Mouse (Mus musculus) lung, embryonic 14.5 days (tissue): ENCODE measurements around the gene Nipbl. TPM values are rescaled to one million over a fixed set of nuclear protein-coding genes. Genes with fewer than 3 reads are reported as not detected.

Experiments used
- ATAC-seq: fragments of 200-750 bp; cut with Nextera tagmentation; 2 replicates; pipeline ENCODE4 v1.8.0; 2017; ENCODE audit warnings: mild to moderate bottlenecking, moderate TSS enrichment, moderate library complexity; ENCODE audit not compliant: insufficient read depth
- DNase-seq: peaks from one replicate; pipeline ENCODE4 v3.0.0-alpha.2; 2015
- H3K27ac ChIP-seq: fragments of 300-500 bp; sonication (generic); 2 replicates; pipeline ENCODE4 v1.5.1; 2014; ENCODE audit warnings: low read depth, mild to moderate bottlenecking, moderate library complexity
- H3K27me3 ChIP-seq: fragments of 300-500 bp; sonication (generic); 2 replicates; pipeline ENCODE4 v1.6.1; 2014; ENCODE audit warnings: low read length, control low read depth; ENCODE audit not compliant: insufficient read depth
- H3K36me3 ChIP-seq: fragments of 300-500 bp; sonication (generic); 2 replicates; pipeline ENCODE4 v1.6.1; 2014; ENCODE audit warnings: control low read depth; ENCODE audit not compliant: insufficient read depth
- H3K4me1 ChIP-seq: fragments of 300-500 bp; sonication (generic); 2 replicates; pipeline ENCODE4 v1.6.1; 2014; ENCODE audit warnings: antibody characterized with exemption, control low read depth; ENCODE audit not compliant: insufficient read depth
- H3K4me2 ChIP-seq: fragments of 300-500 bp; sonication (generic); 2 replicates; pipeline ENCODE4 v1.6.1; 2014; ENCODE audit warnings: mild to moderate bottlenecking
- H3K4me3 ChIP-seq: fragments of 300-500 bp; sonication (generic); 2 replicates; pipeline ENCODE4 v1.5.1; 2014; ENCODE audit warnings: low read depth, low read length
- H3K9ac ChIP-seq: fragments of 300-500 bp; sonication (generic); 2 replicates; pipeline ENCODE4 v1.6.1; 2014
- H3K9me3 ChIP-seq: fragments of 300-500 bp; sonication (generic); 2 replicates; pipeline ENCODE4 v1.6.1; 2016; ENCODE audit warnings: low read depth, low read length, control low read depth
- CTCF ChIP-seq: IDR thresholded peaks from 2 replicates; pipeline ENCODE4 v1.5.1; 2016; ENCODE audit warnings: antibody characterized with exemption, low read depth
- WGBS: fragments of 180-500 bp; shearing (Covaris S2); extraction: QIAGEN DNeasy Blood & Tissue Kit; methylation state at CpG from one replicate; pipeline ENCODE4 v1.1.7; 2014; 5-methylcytosine and 5-hydroxymethylcytosine counted together
- polyA plus RNA-seq: library from polyadenylated mRNA; unstranded; fragments of >200 nt; fragmentation: Nextera tagmentation; extraction: Ambion mirVana; gene quantifications from 2 replicates; pipeline ENCODE4 v1.2.1, GENCODE M21; 2014

Gene Nipbl
- polyA plus RNA-seq, 1 experiment from 2014 or later, result 23.3 TPM

DNA sequence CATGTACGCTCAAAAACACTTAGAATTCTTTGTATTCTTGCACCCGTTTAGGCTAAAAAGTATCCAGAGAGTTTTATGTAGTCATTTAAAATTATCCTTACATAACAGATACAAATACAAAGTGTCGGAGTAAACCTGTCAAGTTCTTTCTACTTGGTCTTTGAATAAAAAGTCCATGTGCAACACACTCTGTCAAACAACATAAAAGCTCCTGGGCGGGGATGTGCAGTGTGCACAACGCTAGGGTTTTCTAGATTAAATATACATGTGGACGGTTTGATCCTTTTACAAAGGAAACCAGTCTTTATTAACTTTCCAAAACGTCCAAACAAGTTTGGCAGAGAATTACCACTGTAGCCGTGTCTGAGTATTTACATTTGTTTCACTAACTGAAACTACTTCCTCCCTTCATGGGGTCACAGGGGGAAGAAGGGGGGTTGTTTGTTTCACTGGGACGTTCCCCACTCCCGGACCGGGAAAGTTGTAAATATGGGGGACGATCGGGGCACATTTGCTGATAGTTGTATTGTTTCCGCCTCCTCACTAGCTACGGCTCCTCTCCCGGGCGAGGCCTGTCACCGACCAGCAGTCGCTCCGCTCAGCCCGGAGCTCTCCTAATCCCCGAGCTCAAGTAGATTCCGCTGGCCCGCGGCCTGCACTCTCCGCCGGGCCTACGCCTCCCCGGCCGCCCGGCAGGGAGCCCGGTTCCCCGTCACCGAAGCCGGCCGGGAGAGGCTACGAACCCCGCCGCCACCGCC is 916 bp downstream of the Nipbl start:
- no peak for TF ChIP-seq CTCF
- WGBS, result under 1% methylated on average over 40 of the region's 40 CpGs
- ATAC-seq, result peak; percentile 50
- Histone ChIP-seq H3K36me3 (no peaks in the 10 kb centered on the region), H3K9ac (peak overlapping the region; percentile 99), H3K27me3 (no peaks in the 10 kb centered on the region), H3K4me1 (no peaks in the 10 kb centered on the region; the same call in 1 of the 2 replicates), H3K9me3 (no peaks in the 10 kb centered on the region), H3K27ac (peak overlapping the region; percentile 100), H3K4me3 (peak overlapping the region; percentile 92), H3K4me2 (peak overlapping the region; percentile 88)
- DNase-seq, result peak; percentile 75

DNA sequence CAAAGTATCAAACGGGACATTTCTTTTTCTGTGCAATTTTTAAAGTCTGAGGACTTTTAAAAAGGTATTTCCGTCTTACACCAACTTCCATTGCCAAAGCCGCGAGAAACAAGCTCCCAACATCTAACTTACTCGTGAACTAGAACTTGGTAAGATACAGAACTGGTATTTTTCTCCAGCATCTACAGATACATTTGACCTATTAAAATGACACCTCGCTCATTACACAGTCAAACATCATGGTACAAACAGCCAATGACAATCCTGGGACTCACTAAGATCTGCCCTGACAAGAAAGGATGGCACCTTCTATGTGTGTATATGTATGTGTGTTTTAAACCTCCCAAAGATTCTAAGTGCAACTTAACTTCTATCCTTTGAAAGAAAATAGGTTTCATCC is 1.5 kb downstream of the Nipbl start:
- peak overlapping the region; percentile 100; the same call in 1 of the 2 replicates for H3K27ac ChIP-seq
- under 1% methylated on average over 6 of the region's 6 CpGs for WGBS
- no peaks in the 10 kb centered on the region; the same call in 1 of the 2 replicates for H3K4me1 ChIP-seq
- DNase-seq (peak; percentile 33), ATAC-seq (no peak)
- no peaks in the 10 kb centered on the region for H3K36me3 ChIP-seq
- no peak for TF ChIP-seq CTCF
- H3K27me3 ChIP-seq, result no peaks in the 10 kb centered on the region
- peak overlapping the region; percentile 92 for H3K4me3 ChIP-seq
- H3K4me2 ChIP-seq, result peak overlapping the region; percentile 88
- peak overlapping the region; percentile 99 for H3K9ac ChIP-seq
- no peaks in the 10 kb centered on the region for H3K9me3 ChIP-seq

DNA sequence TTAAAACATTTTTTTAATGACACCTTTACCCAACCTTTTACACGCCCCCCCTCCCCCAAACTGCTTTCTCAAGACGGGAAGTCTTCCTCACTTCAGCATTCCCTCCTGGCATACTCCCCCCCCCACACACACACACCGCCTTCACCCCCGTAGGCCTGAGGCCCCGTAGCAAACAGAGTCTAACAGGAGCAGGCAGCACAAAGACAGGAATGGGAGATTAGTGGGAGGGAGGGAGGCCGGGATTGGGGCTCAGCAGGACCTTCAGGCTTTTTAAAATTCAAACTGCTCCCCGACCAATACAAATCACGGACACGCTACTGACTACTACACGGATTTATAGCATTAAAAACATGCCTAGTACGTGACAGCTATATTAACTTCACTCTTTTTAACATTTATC is 2.1 kb downstream of the Nipbl start:
- H3K9ac ChIP-seq, result peak overlapping the region; percentile 99
- TF ChIP-seq CTCF, result no peak
- peak; percentile 45 for DNase-seq
- peak overlapping the region; percentile 26; the same call in 1 of the 2 replicates for H3K27ac ChIP-seq
- H3K4me1 ChIP-seq, result no peaks in the 10 kb centered on the region; the same call in 1 of the 2 replicates
- H3K9me3 ChIP-seq, result no peaks in the 10 kb centered on the region
- under 1% methylated on average over 11 of the region's 11 CpGs for WGBS
- H3K36me3 ChIP-seq, result no peaks in the 10 kb centered on the region
- H3K4me2 ChIP-seq, result peak overlapping the region; percentile 88
- peak overlapping the region; percentile 92 for H3K4me3 ChIP-seq
- no peak for ATAC-seq
- no peaks in the 10 kb centered on the region for H3K27me3 ChIP-seq

DNA sequence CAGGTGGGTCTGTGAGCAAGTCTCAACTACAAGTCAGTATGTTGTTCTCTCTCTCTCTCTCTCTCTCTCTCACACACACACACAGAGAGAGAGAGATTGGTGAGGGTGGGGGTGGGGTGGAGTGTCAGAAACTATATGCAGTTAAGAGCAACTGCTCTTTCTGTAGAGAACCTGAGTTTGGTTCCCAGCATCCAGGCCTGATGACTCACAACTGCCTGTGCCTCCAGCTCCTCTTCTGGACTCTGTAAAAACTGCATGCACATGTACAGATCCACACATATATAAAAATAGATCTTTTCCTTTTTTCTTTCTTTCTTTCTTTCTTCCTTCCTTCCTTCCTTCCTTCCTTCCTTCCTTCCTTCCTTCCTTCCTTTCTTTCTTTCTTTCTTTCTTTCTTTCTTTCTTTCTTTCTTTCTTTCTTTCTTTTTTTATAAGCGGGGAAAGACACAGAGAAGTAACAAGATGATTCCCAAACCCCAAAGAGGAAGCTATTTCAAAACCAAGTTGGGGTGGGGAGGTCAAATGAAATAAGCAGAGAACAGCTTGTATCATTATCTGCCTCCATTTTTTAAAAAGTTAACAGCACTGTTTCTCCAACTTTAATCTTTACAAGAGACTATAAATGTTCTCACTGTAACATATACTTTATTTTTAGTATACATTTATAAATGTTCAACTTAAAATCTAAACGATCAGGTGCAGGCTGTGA is 10.9 kb downstream of the Nipbl start:
- H3K9ac ChIP-seq, result no peak overlapping the region
- H3K4me3 ChIP-seq, result no peak overlapping the region
- WGBS, result 83% methylated on average over 2 of the region's 2 CpGs
- H3K27ac ChIP-seq, result no peak overlapping the region
- ATAC-seq (no peak), DNase-seq (no peak)
- H3K27me3 ChIP-seq, result no peaks in the 10 kb centered on the region
- H3K9me3 ChIP-seq, result no peaks in the 10 kb centered on the region
- no peak overlapping the region for H3K4me2 ChIP-seq
- H3K36me3 ChIP-seq, result no peaks in the 10 kb centered on the region
- TF ChIP-seq CTCF, result no peak
- no peaks in the 10 kb centered on the region for H3K4me1 ChIP-seq

- H3K4me1 ChIP-seq, result no peaks in the 10 kb centered on the region
- TF ChIP-seq CTCF, result no peak
- no peaks in the 10 kb centered on the region for H3K9me3 ChIP-seq
- WGBS, result 81% methylated on average over 2 of the region's 2 CpGs
- no peak overlapping the region for H3K4me3 ChIP-seq
- no peak overlapping the region for H3K4me2 ChIP-seq
- H3K9ac ChIP-seq, result no peak overlapping the region
- ATAC-seq (no peak), DNase-seq (no peak)
- H3K27ac ChIP-seq, result no peak overlapping the region
- no peaks in the 10 kb centered on the region for H3K36me3 ChIP-seq
- H3K27me3 ChIP-seq, result no peaks in the 10 kb centered on the region
Observed at GRCm38 (mm10) chr15:8432534-8432933, 11.7 kb downstream of the Nipbl start.

DNA sequence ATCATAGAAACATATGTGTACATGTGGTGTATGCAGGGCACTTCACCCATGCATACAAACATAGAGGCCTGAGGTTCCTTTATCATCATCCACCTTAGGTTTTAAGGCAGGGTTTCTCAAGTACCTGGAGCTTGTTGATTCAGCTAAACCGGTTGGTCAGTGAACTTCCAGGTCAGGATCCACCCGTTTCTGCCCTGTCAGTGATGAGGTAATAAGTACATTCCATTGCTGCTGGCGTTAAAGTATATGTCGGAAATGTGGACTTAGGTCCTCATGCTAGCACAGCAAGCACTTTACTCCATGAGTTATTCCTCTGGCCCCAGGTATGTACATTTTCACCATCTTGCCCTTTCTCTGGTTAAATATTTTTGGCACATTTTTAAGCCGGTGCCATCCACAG is 14.8 kb downstream of the Nipbl start:
- Histone ChIP-seq H3K9ac (no peak overlapping the region), H3K27me3 (no peaks in the 10 kb centered on the region), H3K4me3 (no peak overlapping the region), H3K36me3 (no peaks in the 10 kb centered on the region), H3K4me2 (no peak overlapping the region), H3K4me1 (no peaks in the 10 kb centered on the region), H3K9me3 (no peaks in the 10 kb centered on the region), H3K27ac (no peak overlapping the region)
- DNase-seq (peak; percentile 34), ATAC-seq (0 out of 2 replicates have a peak, but pooled peaks have one; percentile 6)
- no peak for TF ChIP-seq CTCF
- 51% methylated on average over 5 of the region's 5 CpGs for WGBS

GRCm38 (mm10) chr15:8420909-8421308 is 23.4 kb downstream of the Nipbl start:
- Histone ChIP-seq H3K4me2 (no peak overlapping the region), H3K27me3 (no peaks in the 10 kb centered on the region), H3K4me3 (no peak overlapping the region), H3K36me3 (no peaks in the 10 kb centered on the region), H3K4me1 (no peaks in the 10 kb centered on the region), H3K27ac (no peak overlapping the region), H3K9ac (no peak overlapping the region), H3K9me3 (no peaks in the 10 kb centered on the region)
- no peak for TF ChIP-seq CTCF
- no peak for DNase-seq
- 26% methylated on average over 6 of the region's 6 CpGs for WGBS
- ATAC-seq, result no peak
